Mouse (Mus musculus): ENCODE measurements at regions not wholly inside any gene's neighbourhood (a gene's known extent, or its start where the extent isn't known, plus 50 kb on each side); places are given as distances from the start of the nearest gene placed in this dataset.

DNA sequence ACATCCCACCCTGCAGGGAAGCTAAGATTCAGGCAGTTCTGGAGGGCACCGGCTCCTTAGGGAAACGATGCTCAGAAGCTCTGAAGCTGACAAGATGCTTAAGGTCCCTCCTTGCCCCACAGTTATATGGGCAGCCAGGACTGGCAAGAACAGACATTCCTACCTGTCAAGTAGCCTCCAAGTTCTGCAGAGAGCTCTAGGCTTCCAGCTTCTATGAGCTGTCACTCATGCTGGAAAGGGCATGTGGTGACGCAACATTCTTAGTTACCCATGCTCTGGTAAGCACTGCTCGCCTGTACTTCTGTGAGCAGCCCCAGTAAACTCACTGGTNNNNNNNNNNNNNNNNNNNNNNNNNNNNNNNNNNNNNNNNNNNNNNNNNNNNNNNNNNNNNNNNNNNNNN, 511.3 kb downstream of the 1810013L24Rik start:
- DNase-seq (ENCODE audit: low spot score), result no peak

DNA sequence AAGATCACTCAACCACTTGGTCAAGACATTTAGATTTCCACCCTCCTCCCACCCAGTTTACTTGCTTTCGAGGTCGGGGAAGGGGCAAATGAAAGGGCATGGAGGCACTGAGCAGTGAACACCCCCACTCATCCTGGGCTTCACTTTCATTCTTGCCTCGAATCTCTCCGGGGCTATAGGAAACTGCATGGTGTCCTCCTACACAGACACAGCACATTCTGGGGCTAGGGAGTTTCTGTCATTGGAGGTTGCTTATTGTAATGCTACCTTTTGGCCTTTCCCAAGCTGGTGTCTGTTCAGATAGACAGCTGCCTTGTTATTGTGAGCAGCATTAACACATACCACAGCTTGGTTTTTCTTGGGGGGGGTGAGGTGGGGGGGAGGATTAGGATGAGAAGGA, 523.9 kb downstream of the 1810013L24Rik start:
- DNase-seq (ENCODE audit: low spot score), result no peak

DNA sequence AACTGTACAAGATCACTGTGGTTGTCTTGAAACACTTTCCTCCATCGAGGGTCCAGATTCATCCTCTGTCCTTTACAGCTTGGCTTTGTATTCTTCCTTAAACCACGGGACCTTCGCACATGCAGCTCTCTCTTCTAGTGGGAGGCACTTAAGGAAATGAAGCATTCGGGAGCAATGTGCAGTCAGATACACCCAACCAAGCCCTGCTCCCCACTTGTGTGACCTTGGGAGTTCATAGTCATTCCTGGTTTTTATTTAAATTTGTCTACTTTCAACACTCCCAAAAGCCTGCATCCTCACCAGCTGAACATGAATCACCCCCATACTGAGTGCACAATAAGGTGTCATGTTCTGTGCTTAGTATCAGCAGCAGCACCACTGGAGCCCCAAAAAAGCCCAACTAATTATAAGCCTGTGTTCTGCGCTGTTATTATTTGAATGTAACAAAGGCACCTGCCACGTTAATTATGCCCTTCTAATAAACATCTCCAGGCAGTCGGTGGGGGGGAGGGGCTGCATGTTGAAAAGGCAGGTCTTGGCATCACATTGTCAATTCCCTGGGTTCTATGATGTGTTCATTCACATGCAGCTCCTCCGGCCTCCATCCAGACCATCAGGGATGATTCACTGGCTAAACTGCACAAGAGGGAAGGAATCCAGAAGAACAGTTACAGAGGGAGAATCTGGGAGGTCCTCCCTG, 524.6 kb downstream of the 1810013L24Rik start:
- DNase-seq (ENCODE audit: low spot score), result no peak

DNA sequence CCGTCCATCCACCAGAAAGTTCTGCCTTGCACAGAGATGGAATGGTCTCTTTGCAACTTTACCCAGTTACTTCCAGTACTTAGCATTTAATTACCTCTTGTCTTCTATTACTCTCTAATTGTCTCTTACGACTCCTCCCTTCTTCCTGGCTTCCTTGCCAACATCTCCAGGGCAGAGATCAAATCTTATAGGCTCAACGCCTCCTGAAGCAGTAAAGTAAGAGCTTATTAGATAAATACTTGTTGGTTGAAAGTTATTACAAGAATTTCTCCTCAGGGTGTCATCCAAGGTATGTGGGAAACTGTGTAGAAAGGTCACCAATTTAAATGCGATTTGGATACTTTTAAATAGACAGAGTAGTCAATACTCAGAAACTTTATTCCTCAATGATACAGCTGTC, 528.8 kb downstream of the 1810013L24Rik start:
- DNase-seq (ENCODE audit: low spot score), result no peak

DNA sequence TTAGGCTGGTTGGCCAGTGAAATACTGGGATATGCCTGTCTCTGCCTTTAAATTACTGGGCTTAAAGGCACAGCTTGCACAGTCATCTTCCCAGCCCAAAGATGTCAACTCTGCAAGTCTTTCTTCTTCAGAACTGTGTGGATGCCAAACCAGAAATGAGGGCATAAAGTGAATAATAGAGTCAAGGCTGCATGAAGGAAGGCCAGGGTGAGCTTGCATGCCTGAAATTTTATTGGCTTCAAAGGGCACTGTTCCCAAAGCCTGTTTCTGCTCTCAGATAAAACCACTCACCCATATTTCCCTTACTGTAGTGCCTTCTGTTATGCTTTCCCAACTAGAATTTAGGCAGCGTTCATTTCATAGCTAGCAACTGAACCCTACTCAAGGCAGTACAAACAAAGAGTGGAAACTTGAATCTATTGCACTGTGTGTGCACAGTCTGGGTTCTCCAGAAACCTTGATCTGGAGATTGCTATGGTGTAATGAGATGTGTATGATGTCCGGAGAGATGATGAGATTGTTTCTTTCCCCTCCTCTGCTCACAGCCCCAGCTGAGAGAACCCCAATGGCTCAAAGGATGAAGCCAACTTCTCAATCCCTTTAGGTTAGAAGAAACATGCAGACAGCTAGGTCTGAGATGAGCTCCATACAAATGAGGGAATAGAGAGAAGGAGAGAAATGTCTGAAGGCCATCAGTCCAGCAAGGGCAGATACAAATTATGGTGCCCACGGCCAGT, 529.7 kb downstream of the 1810013L24Rik start:
- DNase-seq (ENCODE audit: low spot score), result no peak

DNA sequence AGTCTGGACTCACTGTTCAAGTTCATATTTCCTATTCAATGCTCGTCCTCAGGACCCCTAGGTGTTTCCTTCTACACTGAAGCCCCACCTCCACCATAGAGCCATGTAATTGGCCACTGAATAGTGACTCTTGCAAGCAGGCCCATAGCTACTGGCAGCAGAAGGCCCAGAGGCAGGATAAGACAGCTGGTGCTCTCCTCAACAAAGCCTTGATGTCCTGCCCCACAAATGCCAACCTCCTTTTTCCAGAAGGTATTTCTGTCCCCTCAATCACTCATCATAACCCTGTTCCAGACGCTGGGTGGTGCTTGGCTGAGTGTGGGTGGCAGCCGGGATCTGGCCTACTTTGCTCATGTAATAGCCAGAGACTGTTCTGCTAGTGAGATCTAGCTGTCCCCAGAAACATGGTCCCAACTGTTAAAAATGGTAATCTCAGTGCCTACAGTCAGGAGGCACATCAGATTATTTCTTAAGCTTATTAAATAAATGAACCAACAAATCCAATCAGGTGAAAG, 530.9 kb downstream of the 1810013L24Rik start:
- DNase-seq (ENCODE audit: low spot score), result no peak

DNA sequence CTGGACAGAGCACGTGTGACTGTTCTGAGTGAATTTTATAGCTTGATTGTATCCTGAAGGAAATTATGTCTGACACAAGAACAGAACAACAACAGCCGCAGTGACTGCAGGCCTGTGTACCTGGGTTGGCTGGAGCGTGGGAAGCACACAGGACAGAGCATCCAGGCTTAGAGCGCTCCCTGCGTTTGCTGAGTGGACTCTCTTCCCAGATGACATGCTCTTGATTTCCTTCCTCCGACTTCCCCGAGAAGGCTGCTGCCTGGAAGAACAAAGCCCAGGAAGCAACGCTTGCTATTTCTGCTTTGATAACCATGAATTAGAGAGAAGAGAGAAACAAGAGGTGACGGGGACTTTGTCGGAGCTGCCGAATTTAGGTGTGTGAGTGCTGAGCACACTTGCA, 532.2 kb downstream of the 1810013L24Rik start:
- DNase-seq (ENCODE audit: low spot score), result no peak

DNA sequence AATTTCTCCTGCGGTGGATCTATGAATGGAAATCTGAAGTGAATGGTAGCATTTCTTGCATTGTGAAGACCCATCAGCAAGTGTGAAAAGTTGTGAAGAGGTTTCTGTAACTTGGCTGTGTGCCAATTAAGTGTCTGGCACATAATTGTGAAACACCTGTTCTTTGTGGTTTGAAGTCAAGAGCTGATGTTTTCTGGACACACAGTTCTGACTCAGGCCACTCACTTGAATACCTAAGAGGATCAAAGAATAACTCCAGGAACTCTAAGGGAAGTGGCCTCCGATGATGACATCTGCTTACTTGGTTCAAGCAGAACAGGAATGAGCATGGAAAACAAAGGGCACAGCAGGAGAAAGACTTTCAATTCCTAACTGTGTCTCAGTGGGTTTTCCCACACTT, 534.2 kb downstream of the 1810013L24Rik start:
- DNase-seq (ENCODE audit: low spot score), result no peak

DNA sequence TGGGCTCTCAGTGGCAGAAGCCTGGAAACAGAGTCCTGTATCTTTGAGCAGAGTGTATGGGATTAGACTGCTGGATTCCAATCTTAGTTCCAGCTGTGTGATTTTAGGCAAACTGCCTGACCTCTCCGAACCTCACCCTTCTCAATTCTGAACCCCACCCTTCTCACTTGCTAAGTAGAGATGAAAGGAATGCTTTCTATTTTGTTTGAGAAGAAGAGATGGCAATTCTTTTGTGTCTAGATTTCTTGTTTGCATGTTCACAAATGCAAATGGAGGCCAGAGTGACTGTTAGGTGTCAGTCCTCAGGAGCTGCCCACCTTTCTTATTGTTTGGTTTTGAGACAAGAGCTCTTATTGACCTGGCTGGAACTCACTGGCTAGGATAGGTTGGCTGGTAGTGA, 561.1 kb downstream of the 1810013L24Rik start:
- no peak for DNase-seq (ENCODE audit: low spot score)

DNA sequence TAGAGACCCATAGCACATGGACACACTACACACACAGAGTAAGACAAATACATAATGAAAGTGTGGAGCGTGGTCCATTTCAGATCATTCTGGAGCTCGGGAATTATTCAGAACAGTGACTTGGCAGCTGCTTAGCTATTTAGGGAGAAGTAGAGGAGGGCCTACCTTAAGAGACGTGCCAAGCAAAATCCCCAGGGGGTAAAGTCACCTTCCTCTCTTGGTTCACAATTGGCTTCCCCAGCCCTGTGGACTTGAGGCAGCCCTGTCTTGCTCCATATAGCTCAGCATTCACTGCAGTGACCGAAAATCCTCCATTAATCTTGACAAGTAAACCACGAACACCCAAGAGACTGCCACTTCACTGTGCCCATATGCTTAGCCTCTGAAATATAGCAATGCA, 574.8 kb downstream of the 1810013L24Rik start:
- DNase-seq (ENCODE audit: low spot score), result no peak

DNA sequence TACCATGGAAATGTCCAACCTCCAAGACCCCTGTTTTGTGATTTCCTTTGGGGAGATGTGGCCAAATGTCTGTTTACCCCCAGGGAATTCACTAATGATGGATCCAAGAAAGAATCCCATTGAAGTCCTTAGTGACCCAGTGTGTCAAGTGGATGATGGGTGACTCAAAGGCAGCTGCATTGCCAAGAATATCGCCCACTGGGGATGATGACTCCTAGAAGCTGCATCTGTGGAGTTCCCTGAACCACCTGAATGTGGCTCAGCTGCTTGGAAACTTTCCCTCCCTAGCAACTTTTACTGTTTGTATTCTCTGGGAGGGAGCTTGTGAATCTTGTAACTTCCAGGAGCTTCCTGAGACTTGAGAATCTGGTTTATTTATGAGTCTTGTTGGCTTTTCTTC, 578.3 kb downstream of the 1810013L24Rik start:
- no peak for DNase-seq (ENCODE audit: low spot score)

DNA sequence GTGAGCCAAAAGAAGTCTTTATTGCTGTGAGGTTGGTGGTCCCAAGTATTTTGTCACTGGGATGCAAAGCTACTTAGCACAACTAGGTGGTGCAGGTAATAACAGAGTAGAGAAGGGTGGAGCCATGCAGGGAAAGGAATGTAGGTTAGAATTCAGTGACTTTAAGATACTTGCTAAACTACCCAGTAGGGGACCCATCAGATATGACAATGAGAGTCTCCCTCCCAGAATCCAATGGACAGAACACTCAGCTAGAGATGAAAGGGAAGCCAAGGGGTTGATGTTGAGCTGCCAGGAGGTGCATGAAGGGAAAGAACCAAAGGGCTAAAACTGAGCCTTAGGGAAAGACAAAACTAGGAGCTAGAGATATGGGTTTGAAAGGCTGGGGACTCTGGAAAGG, 564.9 kb downstream of the Grin2a start:
- no peak for DNase-seq (ENCODE audit: low spot score)

DNA sequence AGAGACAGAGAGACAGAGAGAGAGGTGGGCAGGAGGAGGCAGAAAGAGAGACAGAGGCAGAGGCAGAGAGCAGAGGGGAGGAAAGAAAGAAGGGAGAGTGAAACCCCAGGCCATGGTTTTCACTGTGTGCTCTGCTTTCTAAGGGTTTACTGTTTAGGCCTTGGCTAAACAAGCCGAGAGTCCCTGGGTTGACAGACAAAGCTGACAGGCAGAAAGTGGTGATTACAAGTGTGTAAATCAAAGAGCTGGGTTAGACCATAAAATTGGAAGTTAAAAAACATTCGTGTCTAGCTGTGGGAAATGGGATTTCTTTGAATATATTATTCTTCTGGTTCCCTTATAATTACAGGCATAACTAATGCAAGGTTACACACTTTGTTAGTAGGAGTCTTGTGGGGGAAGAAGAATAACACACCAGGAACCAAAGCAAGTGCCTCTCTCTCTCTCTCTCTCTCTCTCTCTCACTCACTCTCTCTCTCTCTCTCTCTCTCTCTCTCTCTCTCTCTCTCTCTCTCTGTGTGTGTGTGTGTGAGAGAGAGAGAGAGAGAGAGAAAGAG, 556.0 kb downstream of the Grin2a start:
- no peak for DNase-seq (ENCODE audit: low spot score)

DNA sequence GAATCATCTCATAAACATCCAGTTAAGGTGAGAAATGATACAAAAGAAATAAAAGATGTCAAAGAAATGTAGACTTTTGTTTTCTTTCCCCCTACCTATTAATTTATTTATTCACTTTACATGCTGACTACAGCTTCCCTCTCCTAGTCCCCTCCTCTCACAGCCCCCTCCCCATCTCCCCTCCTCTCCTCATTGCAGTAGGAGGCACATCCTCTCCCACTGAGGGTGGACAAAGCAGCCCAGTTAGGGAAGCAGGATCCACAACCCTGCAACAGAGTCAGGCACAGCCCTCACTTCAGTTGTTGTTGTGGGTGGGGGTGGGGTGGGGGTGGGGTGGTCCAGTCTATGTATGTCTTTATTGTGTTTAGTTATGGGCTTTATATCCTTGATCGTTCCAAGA, 555.5 kb downstream of the Grin2a start:
- DNase-seq (ENCODE audit: low spot score), result no peak

DNA sequence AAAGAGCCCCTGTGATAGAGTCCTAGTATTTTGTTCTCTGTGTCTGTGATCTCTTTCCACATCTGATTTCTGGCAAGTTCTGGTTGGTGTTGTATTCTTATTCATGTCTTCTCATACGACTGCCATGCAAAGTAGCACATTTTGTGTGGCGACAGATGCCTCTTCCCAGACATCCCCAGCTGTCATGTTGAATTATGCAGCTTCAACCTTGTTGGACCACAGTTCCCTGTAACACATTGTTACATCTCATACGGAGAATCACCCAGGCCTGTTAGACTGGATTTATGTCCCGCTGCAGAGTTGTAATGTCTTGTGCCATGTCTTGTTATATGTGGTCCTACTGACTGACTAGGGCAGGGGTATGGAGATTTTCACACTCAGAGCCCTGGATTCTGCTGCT, 543.3 kb downstream of the Grin2a start:
- DNase-seq (ENCODE audit: low spot score), result no peak

DNA sequence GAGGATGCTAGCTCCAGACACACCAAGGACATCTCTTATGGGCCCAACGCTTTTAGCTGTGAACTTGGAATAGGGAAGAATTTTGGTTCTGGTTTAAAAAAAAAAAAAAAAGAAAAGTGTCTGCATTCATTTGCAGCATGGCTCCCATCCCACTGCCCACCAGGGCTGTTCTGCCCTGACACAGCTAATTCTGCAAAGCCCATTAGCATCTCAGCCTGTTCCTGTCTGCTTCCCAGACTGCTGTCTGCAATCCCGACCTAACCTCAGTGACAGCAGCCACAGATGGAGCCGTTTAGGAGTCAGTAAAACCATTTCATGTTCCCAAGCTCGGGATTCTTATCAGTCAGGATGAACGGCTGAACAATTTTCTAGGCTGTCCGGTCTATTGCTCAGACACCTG, 537.8 kb downstream of the Grin2a start:
- no peak for DNase-seq (ENCODE audit: low spot score)

DNA sequence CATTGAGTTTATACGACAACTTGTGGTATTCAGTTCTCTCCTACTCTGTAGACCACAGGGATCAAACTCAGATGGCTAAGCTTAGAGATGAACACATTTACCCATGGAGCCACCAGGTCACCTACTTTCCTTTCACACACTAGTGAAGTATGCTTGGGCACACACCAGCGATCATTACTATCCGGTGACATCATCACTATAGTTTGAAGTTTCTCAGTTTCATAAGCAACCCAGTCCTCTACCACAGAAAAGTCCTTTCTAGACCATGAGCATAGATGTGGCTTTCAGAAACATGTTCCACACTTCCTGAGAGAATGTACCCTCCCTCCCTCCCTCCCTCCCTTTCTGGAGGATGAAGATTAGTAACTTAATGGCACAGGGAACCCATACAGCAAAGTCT, 532.9 kb downstream of the Grin2a start:
- DNase-seq (ENCODE audit: low spot score), result no peak

DNA sequence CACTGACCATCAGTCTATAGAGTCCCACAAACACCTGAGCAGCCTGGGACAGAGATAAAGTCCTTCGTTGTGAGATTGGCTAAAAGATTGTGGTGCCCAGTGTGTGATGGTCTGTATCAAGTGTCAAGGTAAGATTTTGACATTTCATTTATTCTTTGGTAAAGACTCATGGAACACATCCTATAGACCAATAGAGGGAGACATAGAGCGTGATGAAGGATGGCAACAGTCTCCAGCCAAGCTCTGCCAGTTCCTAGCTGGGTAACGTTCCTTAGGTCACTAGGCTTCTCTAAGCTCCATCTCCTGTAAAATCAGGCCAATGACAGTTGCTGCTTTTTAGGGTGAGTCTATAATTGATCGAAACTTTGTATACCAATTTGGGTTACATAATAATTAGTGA, 526.0 kb downstream of the Grin2a start:
- DNase-seq (ENCODE audit: low spot score), result no peak

DNA sequence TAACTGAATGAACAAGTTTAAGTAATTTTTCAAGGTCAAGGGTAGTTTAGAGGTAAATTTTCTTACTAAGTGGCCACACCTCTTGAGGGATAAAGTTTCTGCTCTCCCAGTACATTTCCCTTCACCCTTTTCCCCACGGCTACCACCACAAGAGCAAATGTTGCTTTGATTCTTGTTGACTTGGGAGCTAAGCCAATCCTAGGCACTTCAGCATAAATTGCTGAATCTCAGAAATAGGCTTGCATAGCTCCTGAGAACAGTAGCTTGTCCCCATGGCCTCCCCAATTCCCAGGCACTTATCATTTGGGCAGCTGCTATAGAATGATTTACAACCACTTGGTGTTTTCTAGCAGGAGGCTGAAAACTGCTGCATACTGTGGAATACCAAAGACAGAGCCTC, 510.1 kb downstream of the Grin2a start:
- no peak for DNase-seq (ENCODE audit: low spot score)

DNA sequence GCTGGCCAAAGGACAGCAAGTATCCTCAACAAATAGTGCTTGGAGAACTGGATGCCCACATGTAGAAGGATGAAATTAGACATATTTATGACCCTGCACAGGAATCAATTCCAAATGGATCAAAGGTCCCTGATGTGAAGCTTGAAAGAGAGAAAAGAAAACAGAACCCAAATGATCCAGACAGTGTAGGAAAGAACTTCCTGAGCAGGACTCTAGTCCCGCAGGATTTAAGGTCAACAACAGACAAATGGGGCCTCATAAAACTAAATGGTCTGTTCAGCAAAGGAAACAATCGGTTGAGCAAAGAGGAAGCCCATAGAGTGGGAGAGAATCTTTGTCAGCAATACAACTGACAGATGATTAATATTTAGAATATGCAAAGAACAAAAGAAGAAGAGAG, 497.1 kb downstream of the Grin2a start:
- DNase-seq (ENCODE audit: low spot score), result no peak

DNA sequence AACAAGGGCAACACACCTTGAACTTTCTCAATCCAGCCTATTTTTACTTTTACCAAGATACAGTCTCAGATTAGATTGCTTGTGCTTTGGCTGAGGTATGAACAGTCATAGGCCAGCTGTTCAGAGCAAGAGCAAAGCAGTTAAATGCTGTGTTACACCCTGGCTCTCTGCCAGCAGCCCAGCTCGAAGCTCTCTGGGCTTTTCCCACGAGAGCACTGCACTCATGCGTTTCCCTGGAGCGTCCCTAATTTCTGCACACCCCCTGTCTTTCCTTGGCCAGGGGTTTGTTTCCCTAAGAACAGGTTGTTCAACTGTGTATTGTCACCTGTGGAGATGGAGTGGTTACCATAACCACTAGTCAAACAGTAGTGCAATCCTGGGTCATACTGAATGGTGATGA, 493.6 kb downstream of the Grin2a start:
- DNase-seq (ENCODE audit: low spot score), result no peak

DNA sequence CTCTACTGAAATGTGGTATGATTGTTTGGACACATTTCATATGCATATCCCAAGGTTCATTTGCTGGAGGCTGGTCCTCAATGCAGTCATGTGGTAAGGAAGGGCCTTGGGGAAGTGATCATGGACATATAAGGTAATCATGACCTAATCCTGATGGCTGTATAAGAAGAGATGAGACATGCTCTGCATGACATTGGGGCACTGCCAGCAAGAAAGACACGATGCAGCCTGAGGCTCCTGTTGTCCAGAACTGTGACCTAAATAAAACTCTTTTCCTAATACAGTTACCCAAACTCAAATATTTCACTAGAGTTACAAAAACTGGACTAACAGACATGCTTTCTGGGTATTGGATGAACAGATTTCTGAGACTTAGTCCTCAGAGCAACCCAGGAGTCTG, 485.7 kb downstream of the Grin2a start:
- no peak for DNase-seq (ENCODE audit: low spot score)

DNA sequence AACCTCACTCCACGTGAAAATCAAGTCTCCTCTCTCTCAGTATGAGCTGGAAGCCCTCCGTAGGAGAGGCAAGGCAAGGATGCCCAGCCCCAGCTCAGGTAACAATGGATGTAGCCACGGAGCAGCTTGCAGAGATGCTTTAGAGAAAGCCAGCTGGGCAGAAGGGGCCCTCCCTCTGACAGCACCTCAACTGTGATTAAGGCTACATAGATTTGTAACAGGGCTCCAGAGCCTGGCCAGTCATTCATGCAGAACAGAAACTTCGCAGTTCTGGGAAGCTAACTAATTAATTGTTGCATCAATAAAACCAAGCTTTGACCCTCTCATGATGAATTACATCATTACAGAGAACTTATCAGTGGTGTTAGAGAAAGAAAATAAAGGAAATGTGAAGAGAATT, 480.8 kb downstream of the Grin2a start:
- no peak for DNase-seq (ENCODE audit: low spot score)
